Mouse (Mus musculus): Measurements from ENCODE around the gene Hcar2.
A peak's percentile ranks its signal among the peaks of the same experiment; 100 is the strongest.

Gene Hcar2

DNA sequence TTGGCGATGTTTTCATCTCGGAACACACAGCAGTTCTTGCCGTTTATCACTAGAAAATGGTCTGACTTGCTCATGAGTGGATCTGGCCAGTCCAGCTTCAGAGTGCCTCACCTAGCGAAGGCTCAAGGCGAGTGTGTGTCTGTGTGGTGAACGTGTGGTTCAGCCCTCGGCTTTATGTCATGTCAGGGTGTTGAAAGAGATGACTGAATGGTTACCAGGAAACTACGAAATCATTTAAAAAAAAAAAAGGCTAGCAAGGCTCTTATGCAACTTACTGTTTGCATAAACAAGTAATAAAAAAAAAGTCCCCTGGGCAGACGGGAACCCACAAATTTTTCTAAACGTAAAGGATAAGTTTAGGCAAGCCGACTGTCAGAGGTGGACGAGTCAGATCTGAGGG is at the start of gene Hcar2:
Gene Hcar2 (minus strand): TSS at position 135 of the 400 bp plus-strand sequence.
- DNase-seq (ENCODE audit: low spot score in 2 of 2): no peak

DNA sequence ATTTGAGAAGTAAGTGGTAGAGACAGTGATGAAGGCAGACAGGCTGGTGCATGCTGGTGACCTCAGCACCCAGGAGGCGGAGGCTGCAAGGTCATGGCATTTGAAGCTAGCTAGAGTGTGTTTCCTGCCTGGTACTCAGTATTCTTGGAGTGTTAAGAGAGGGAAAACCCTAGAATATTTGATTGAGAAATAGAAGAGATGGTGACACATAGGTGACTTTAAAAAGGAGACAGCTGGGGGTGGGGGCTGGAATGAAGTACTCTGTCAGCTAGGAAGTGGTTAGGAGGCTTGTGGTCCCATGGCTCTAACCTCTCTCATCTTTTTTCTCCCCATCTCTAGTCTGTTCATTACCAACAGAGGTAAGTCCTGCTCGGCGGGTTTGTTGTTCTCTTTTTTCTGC is 49.6 kb upstream of the Hcar2 start:
- no peak for DNase-seq (ENCODE audit: low spot score in 2 of 2)

DNA sequence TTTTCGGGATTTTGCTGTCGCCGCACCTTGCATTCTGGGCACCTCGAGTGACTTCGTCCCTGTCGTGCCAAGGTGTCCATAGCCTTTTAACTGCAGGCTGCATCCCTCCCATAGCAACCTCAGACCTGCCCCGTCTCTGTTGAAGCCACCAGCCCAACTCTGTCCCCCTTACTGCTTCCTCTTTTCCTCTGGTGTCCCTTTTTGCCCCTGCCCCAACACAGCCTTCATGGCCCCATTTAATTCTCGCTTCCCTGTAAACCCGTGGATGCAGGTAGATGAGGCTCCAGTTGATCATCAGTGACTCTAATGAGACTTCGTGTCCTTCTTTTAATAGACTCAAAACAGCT is 42.3 kb upstream of the Hcar2 start:
- DNase-seq (ENCODE audit: low spot score in 2 of 2): no peak

GRCm38 (mm10) chr5:123906976-123907630 is 41.8 kb upstream of the Hcar2 start, which contains the start of gene Denr:
TSS of gene Denr (plus strand) at chr5:123907175.
- DNase-seq (ENCODE audit: low spot score in 2 of 2): peak; percentile 100

GRCm38 (mm10) chr5:123906146-123906975 is 41.1 kb upstream of the Hcar2 start:
- no peak for DNase-seq (ENCODE audit: low spot score in 2 of 2)

GRCm38 (mm10) chr5:123904059-123904672 is 38.9 kb upstream of the Hcar2 start:
- DNase-seq (ENCODE audit: low spot score in 2 of 2): no peak

DNA sequence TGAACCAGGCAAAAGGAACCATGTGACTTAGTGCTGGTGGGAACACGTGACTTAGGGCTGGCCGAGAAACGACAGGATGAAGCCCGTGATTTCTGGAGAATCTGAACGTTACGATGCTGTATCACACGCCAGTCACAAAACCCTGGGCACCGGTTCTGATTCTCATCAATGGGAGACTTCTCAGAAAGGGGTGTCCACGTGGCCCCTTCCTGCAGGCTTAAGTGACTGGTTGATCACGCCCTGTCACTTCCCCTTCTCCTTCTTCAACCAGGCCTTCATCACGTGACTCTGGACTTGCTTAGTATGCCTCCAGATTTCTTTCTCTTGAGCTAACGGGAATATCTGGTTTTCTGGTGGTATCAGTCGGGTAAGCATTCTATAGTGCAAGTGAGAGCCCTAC is 32.1 kb upstream of the Hcar2 start:
- DNase-seq (ENCODE audit: low spot score in 2 of 2): no peak

GRCm38 (mm10) chr5:123896395-123896794 is 31.1 kb upstream of the Hcar2 start:
- no peak for DNase-seq (ENCODE audit: low spot score in 2 of 2)

- no peak for DNase-seq (ENCODE audit: low spot score in 2 of 2)
These were observed 28.2 kb upstream of the Hcar2 start for GRCm38 (mm10) chr5:123893520-123893919.

GRCm38 (mm10) chr5:123891669-123892068 is 26.4 kb upstream of the Hcar2 start:
- DNase-seq (ENCODE audit: low spot score in 2 of 2): peak in 1 of 2 experiments; percentile 40

DNA sequence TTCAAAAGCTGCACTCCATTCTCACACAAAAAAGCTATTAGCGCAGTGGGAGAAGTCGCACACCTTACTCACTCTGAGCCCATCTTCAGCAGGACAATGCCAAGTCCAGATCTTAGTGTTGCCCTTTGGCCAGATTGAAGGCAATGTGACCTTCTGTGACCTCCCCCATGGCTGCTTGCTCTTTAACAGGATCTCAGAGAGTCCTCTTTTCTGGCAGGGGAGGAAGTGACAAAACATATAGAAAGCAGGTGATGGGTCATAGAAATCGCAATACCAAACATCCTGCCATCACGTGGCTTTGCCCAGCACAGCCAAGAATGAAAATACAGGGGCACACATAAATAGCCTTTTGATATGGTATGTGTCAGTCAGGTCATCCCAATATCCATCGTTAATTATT is 25.7 kb upstream of the Hcar2 start:
- no peak for DNase-seq (ENCODE audit: low spot score in 2 of 2)

DNA sequence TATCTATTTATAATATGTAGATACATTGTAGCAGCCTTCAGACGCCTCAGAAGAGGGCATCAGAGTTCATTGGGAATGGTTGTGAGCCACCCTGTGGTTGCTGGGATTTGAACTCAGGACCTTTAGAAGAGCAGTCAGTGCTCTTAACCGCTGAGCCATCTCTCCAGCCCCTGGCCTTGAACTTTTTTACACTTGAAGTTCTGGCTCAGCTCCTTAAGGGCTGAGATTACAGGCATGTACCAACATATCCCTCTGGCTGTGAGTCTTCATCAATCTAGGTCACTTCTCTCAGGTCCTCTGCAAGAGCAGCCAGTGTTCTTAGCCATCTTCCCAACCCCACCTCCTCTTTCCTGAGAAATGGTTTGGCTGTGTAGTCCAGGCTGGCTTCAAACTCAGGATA is 25.0 kb upstream of the Hcar2 start:
- no peak for DNase-seq (ENCODE audit: low spot score in 2 of 2)

- no peak for DNase-seq (ENCODE audit: low spot score in 2 of 2)
These were observed 21.1 kb upstream of the Hcar2 start for GRCm38 (mm10) chr5:123886365-123886764.

DNA sequence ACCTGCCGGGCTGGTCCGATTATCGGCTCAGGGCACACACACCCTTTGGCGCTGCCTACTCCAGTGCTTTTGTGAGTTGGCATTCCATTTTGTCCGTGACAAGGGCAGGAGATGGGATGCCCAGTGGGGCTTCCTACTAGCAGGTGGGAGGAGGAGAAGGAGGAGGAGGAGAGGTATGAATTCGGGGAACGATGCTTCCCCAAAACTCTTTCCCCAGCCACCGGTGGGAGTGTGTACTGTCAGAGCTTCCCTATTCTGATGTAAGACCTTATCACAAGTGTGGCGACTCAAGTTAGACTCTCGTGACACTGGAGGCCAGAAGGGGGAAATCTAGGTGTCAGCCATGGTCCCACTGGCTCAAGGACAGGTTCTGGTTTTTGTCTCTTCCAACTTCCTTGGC is 19.0 kb upstream of the Hcar2 start:
- DNase-seq (ENCODE audit: low spot score in 2 of 2): no peak

DNA sequence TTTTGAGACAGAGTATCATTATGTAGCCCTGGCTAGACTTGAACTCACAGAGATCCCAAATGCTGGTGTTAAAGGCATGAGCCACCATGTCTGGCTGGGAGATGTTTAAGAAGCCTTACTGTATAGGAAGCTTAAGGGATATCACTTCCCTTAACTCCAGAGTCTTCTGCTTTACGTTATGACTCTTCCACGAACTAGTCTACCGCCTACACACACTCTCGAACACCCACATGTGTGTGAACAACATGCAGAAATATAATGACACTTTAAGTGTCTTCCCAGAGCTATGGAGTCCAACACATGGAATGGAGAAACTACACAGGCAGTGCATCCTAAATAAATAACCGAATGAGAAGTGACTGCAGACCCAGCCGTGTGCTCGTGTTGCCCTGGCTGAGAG is 18.6 kb upstream of the Hcar2 start:
- DNase-seq (ENCODE audit: low spot score in 2 of 2): no peak

DNA sequence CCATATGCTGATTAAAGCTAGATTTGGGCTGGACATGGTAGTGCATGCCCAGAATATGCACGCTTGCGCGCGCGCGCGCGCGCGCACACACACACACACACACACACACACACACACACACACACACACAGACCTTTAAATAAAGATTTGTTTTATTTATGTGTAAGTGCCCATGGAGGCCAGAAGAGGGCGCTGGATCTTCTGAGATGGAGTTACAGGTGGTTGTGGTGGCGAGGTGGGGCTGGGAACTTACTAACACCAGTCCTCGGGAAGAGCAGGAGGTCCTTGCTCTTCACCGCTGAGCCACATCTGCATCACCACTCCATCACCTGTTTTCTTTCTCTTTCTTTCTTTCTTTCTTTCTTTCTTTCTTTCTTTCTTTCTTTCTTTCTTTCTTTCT is 15.5 kb upstream of the Hcar2 start:
- no peak for DNase-seq (ENCODE audit: low spot score in 2 of 2)

DNA sequence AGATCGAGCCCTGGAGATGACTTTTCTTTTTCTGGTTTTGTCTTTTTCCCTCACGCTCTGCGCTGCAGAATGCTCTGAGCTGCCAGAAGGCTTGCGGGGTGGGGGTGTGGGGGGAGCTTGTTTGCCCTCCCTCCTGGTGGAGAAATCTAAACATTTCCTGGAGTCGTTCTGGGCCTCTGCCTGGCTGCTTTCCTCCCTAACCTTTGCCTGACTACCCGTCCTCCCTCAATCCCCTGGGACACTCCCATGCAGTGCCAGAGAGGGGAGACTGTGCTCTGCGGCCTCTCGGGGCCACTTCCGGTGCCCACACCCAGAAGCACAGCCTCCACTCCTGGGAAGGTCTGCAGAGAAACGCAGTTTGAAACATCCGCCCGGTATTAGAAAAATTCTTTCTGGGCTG is 14.6 kb upstream of the Hcar2 start, which contains the start of gene Hcar1:
Gene Hcar1 (minus strand): TSS at position 93 of the 400 bp plus-strand sequence.
- no peak for DNase-seq (ENCODE audit: low spot score in 2 of 2)

DNA sequence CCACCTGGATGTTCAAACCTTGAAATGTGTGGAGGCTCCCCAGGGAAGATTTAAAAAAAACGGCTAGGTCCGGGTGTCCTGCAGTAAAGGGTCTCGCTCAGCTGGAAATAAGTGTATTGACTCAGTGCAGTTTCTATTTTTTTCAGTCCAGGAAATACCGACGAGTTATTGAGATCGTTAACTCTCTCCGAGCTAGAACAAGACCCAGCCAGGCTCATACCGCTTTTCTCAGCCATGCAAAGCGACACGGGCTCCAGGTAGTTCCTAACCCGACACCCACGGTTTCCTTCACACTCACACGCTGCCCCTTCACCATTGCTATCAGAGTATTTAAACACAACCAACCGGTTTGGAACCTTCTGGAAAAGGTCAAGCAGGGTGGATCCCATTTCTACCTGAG is 12.8 kb upstream of the Hcar2 start:
- DNase-seq (ENCODE audit: low spot score in 2 of 2): no peak

- no peak for DNase-seq (ENCODE audit: low spot score in 2 of 2)
These were observed 8.9 kb upstream of the Hcar2 start for GRCm38 (mm10) chr5:123874177-123874576.

DNA sequence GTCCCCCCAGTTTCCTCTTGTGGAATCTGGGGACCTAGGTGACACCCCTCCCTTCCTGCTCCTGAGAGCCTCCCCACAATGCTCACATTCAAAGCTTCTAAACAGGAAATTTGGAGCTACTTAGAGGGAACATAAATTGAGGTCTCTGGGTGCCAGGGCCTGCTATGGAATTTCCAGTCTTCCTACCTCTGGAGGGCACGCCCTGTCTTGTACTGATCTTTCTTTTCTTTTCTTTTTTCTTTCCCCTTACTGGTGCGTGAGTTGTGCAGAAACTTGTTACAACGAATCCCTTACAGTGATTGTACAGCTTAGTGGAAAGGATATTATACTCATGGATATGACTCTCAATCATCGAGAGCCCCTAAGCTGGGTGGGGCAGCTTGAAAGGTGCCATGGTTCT is 4.3 kb upstream of the Hcar2 start:
- DNase-seq (ENCODE audit: low spot score in 2 of 2): no peak

GRCm38 (mm10) chr5:123866457-123866856 is 1.2 kb upstream of the Hcar2 start:
- no peak for DNase-seq (ENCODE audit: low spot score in 2 of 2)

DNA sequence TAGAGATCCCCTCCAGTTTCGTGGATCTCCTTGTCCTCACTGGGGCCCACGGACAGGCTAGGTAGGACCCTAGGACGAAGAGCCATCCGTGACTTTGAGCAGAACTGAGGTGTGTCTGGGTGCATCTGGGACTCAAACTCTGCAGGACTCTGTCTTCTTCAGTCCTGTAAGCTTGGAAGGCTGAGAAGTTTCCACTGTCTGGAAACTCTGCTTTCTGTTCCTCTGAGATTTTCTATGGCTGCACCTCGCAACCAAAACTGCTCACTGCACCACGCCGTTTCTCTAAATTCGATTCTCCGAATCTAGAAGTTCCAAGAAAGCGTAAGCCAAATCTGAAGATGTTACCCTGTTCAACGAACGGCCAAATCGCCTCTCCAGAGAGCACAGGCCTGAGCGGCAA is 1.4 kb downstream of the Hcar2 start:
- no peak for DNase-seq (ENCODE audit: low spot score in 2 of 2)

Data from spleen, postnatal 14 days (tissue).